Mouse (Mus musculus) adrenal gland, postnatal 4 days (tissue): ENCODE results near the gene Psmd5. TPM values are rescaled to one million over a fixed set of nuclear protein-coding genes. Genes with fewer than 3 reads are reported as not detected.

Experiments used
- DNase-seq, 2 experiments: peaks; one replicate each; pipeline ENCODE4 v3.0.0; 2021 to 2022; ENCODE audit warnings: low spot score in 2 of 2, mixed read lengths in 2 of 2
- long read RNA-seq, 2 experiments: library from polyadenylated mRNA; stranded (forward); transcript quantifications; one replicate each; pipeline ENCODE4 v2.0.0; 2021
- total RNA-seq, 2 experiments: library from RNA; stranded (reverse); gene quantifications; 2 replicates each; pipeline ENCODE4 v1.2.3; 2021

Psmd5 gene
- 10 to 100 TPM; 41.5 to 41.7 TPM for total RNA-seq
- long read RNA-seq, experiment 1, full-length matches to known transcripts = 43 of 56 reads
- long read RNA-seq, experiment 1, partial matches to known transcripts = 1 of 56 reads
- long read RNA-seq, experiment 1, other reads (novel, unspliced or antisense) = 12 of 56 reads
- long read RNA-seq, experiment 2, full-length matches to known transcripts = 95 of 119 reads
- long read RNA-seq, experiment 2, partial matches to known transcripts = 1 of 119 reads
- long read RNA-seq, experiment 2, other reads (novel, unspliced or antisense) = 23 of 119 reads

DNA sequence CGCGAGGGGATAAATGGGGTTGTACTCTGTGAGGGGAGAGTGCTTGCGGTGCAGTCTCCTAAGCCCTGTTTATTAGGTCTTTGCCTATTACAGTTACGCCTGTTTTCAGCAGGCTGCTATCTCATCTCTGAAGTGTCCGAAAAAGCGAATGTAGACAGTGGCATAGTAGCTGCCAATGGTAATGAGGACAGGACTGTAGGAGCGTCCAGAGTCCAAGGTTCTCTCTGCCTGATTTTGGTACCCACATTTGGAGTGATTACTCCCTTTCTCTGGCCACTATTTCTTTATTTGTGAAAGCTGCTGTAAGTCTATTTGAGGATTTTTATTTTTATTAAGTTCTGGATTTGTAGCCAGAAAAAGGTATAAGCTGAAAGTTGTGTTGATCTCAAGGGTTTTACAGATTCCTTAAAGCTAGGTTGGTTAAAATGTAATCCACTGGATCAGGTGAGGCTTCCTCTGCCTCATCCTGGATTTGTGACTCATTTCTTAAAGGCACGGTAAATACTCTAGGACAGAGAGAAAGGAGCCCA is at the start of gene Psmd5:
Gene Psmd5, minus strand, starts transcription at position 153 of the 530 bp plus-strand sequence.
- no peak for DNase-seq

DNA sequence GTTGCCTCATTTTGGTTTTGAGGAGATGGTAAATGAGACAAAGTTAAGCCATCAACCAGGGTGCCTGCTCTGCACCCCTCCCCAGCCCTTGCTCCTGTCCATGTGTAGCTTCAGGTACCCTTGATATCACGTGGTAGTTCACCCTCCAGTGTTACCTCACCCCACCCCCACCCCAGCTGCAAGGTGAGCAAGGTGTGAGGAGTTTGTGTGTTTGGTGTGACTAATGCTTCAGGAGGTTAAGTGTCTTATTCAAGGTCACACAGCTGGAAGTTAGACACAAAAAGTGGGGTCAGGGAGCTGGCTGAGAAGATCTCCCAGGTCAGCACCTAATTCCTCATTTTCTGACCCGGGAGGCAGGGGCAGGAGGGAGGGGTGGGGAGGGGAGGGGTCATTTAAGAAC is 48.0 kb upstream of the Psmd5 start:
- DNase-seq = no peak

DNA sequence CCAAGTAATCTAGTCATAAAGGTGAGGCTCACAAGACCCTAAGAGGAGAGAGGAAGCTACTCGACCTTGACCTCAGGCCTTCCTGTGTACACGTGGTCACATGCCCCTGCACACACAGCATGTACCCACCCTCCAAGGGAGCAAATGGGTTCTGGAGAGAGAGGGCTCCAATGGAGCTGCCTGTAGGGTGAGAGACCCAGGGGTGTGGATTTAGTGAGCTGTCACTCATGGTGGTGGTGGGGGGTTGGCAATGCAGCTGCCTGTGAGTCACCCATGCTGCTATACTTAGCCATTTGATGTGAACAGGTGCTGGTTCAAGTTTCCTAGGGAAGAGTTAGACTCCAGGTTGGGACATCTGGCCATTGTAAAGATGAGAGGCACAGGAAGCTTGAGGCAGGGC is 45.4 kb upstream of the Psmd5 start:
- no peak for DNase-seq

DNA sequence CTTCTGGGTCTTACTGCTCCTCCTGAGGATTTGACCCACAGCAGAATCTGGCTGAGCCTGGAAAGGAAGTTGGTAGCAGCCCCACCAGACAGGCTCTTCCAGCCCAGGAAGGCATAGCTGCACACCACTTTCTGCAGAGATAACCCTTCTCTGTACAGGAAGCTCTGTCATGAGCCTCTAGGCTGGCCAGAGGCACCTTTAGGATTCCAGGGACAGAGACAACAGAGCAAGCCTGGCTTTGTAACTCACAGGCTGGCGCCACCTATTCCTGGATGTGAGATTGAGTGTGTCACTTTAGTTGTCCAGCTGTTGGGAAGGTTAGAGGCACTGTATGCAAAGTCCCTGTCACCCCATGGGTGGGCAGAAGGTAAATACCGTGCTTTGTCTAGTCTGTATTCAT is 40.3 kb upstream of the Psmd5 start:
- no peak for DNase-seq

DNA sequence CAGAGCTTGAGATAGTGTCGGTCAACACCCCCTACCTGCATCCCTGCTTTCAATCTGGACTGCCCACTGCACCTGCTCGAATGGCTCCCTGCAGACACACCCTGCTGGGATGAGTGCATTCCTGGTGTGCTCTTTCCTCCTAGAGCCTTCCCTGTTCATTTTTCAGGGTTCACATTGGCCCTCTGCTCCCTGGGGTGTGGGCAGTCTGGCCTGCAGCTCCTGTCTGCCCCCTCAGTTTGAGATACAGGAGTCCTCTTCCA is 40.0 kb upstream of the Psmd5 start:
- no peak for DNase-seq

DNA sequence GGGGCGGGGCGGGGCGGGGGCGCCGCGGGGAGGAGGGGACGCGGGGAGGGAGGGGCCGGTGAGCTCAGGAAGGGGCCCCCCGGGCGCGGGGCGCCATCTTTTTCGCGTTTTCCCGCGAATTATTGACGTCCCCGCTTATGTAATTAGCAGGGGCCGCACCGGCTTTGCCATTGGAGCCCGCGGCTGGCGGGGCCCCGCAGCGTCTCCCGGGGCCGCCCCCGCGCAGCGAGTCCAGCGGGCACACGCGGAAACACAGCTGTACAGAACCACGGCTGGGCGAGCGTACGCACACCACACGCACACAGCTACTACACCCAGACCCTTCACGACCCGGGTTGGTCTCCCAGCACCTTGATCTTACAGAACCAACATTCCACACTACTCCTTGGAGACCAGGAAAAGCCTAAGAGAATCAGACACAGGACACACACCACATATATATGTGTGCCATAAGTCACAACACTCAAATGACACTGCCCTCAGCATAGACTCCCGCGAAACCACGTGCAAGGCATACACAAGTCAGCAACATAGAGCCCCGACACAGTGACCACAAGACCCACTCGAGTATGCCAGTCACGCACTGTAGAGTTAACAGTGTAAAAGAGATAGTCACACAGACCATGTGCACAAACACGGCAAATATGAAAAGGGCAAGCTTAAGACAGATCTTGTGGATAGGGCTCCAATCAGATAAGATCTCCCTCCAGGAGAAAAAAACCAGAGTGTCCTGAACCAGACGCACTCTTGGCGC is 39.5 kb upstream of the Psmd5 start:
- DNase-seq = peak in 1 of 2 experiments; percentile 27

DNA sequence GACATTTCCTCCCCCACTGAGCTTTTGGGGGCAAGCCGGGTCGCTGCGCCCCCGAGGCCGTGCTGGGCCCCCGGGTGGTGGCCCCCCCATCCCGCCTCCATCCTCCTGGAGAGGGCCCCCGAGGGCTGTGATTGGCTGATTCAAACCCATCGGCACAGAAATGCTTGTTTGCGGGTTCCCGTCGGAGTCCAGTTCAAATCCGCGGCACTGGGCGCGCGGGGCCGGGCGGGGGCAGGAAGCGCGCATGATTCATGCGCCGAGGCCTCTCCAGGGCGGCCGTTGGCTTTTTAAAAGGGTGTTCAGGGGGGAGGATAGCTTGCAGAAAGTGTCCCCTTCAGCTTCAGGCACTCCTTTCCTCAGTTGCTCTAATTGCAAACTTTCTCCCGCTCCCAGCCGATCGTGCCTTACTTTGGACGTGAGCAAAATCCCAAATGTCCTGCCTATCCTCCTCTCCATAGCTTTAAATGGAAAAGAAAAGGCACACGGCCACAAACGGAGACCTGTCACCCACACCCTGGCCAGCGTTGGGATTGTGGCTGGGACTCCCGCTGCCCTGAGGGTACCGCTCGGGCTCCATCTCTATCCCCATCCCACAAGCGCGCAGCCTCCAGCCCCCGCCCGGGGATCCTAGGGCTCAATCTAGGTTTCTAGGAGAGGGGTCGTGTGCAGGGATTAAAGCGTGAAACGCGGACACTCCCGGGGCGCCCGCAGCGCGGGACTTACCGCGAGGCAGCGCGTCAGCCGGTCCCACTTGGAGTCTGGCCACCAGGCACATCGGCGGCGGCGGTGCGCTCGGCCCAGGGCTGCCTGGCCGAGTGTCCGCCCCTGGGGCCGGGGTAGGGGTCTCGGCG is 38.7 kb upstream of the Psmd5 start, which contains the start of gene Phf19:
Gene Phf19, minus strand, starts transcription at position 809 of the 851 bp plus-strand sequence.
- peak in 1 of 2 experiments; percentile 22 for DNase-seq

DNA sequence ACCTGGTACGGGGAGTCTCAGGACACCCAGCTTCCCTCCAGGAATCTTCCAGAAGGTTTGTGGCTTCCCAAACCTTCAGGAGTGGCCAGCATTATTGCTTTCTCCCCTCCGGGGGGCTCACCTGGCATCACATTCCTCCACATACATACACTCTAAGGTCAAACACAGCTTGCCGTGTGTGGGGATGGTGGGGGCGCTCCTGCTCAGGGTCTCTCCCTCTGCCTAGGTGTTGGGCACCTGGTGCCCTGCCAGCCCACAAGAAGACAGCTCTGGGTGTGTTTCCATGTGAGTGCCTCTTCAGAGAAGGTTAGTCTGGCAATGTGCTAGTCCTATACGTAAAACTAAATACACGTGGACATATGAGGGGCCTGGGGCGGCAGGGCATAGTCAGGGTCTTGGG is 37.8 kb upstream of the Psmd5 start:
- DNase-seq = no peak

DNA sequence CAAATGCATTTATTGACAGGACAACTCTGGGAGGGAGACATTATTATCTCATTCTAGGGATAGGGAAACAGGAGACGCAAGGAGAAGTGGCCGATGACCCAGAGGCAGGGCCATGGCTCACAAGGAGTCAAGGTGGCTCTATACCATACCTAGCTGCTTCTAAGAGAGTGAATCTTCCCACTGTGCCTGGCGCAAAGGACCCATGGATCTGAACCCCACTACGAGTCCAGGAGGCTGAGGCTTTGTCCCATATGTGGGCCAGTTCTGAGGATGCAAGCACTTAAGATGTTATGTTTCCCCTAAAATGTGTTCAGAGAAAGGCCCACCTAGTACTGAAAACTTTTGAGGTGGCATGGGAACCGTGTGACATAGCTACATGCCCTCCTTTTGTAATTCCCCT is 37.1 kb upstream of the Psmd5 start:
- no peak for DNase-seq

DNA sequence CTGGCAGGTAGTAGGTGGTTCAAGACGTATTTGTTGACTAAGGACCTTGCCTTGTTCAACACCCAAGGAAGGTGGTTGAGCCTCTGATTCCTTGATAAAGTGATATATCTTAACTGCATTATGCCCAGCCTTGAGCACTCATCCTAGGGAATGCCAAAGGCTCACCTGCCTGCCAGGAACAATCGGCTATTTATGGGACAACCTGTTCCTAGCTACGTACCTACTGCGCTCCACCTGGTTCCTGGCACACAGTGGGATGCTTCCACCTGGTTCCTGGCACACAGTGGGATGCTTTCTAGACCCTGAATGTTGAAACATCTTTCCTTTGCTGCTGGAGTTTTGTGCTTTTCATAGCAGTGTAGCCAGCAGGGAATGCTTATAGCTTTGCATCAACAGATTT is 35.0 kb upstream of the Psmd5 start:
- DNase-seq = no peak

DNA sequence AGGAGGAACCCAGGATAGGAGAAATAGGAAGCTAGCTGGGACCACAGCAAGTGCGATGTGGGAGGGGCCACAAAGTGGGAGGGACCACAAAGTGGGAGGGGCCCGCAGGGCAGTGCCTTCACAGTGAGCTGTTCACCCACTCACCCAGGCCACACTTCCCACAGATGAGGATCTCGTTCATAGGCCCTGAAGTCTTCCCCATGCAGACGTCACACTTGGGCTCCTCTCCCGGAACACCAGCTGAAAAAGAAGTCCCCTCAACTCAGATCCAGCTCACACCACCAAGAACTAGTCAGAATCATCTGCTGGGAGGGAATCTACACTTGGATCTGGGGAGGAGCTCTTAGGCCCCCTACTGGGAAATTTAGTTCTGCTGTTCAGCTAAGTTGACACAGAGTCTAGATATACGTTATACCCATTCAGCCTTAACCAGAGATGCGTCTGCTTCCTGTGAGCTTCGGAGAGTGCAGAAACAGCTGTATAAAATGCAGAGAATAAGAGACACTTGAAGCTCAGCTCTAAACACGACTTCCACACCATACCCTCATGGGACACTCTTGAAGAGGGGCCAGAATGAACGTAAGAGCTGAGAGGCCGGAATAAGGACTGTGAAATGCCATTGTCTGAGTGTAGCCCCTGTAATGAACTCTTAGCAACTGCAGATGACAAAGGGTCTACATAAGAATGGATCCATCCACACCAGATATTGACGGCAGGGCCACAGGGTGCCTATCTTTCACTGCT is 32.3 kb upstream of the Psmd5 start:
- DNase-seq = no peak

DNA sequence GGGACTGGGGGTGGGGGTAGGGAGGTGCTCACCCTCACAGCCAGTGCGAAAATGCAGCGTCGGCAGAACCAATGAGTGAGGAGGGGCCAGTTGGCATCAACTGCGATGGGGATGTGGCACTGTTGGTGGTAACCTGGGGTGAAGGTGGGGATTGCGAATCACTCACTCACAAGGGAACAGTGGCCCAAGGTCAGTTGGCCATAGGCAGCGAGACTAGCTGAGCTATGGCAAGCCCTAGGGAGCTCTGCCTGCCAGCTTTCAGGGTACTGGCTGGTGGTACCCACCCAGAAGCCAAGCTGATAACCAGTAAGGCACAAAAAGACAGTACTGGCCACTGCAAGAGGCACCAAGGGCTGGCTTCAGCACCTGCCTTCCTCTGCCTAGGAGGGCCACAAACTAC is 31.7 kb upstream of the Psmd5 start:
- DNase-seq = no peak

DNA sequence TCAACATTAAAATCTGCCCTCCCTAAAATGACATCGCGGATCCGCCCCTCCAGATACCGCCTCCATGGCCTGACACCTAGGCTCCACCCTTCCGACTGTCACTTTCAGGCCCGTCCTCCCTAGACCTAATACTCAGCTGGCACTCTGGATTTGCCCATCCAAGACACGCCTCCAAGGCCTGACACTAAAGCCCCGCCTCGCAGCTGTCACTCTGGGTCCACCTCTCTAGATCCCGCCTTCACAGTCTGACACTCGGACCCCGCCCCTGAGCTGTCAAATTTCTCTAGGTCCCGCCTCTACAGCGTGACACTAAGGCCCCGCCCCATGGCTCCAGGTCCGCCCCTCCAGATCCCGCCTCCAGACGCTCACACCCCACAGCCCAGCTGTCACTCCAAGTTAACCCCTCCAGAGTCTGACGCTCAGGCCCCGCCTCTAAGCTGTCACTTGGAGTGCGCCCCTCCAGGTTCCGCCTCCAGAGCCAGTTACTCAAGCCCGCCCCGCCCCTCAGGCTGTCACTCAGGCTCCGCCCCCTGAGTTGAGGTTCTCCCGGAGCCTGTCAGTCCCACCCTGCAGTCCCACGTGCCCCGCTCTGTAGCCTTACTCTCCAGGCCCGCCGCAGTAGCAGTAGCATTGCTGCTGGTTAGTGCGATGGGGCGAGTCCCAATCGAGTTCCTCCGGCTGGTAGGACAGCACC is 30.2 kb upstream of the Psmd5 start:
- DNase-seq = peak; percentile 92 to 95

DNA sequence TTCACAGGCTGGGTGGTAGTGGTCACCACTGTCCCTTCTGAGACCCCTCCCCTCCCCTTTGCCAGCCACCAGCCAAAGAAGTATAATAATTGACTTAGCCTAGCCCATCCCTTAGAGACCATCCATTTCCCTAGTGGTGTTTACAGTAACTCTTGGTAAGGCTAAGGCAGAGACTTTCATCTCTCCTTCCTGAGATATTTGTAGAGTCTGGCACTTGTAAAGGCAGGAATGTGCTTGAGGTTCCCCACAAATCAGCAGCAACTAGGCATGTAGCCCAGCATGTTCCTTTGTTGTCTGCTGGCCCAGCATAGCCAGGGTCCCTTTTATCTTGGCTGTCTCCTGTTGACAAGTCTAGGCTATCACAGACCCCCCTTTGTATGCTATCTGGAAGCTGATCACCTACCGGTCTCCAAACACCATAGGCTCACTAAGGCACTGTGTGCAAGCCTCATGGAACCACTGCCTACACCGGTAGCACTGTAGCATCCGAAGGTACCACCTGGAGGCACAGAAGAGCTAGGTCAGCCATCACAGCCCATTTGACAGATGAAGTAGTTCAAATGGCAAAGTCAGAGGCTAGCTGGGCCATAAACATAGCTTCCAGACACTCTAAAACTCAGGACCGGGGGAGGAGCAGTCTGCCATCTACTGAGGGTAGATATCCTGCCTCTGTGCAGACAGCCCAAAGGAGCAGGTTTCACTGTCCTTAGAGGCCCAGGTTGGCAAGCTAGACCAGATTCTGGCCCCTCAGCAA is 29.1 kb upstream of the Psmd5 start:
- DNase-seq = no peak

DNA sequence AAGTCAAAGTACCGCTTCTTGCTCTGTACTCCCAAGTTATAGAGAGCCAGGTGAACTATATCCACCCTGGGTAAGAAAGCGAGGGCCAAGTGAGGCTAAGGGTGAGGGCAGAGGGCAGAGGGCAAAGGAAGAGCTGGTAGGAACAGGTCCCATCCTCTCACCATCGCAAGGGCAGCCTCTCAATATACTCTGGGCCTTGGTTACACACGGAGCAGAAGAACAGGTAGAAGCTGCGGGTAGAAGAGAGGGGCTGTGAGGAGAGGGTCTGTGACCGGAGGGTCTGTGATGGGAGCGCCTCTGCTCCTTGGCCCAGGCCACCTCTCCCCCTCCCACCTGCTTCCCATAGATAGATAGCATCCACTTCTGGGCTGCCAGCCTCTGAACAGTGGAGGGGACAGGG is 28.4 kb upstream of the Psmd5 start:
- no peak for DNase-seq

DNA sequence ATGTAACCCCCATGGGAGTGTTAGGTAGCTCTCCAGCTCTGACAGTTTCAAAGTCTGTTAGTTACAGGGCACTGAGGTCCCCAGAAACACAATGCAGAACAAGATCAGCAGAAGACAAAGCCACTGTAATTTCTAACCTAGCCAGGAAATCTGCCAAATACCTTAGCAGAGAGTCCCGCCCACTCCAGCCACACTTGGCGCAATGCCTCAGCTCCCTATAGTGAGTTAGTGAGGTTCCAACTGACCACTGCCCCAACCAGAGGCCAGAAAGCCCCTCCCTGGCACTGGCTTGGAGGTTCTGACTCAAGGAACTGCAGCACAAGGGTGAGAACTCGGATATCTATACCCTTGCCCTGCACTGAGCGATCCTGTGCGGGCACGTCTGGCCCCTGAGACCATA is 28.0 kb upstream of the Psmd5 start:
- DNase-seq = no peak

DNA sequence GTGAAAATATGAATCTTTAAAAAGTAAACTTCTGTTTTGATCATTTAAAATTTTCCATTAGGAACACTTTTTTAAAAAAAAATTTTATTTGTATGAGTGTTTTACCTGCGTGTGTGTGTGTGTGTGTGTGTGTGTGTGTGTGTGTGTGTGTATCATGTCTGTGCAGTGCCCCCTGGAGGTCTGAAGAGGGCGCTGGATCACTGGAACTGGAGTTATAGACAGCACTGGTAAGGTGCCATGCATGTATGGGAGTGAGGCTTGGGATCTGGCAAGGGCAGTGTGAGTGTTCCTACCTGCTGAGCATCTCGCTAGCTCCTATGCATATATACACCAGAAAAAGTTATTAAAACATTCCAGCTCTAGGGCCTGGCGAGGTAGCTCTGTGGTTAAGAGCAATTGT is 27.0 kb upstream of the Psmd5 start:
- DNase-seq = no peak

DNA sequence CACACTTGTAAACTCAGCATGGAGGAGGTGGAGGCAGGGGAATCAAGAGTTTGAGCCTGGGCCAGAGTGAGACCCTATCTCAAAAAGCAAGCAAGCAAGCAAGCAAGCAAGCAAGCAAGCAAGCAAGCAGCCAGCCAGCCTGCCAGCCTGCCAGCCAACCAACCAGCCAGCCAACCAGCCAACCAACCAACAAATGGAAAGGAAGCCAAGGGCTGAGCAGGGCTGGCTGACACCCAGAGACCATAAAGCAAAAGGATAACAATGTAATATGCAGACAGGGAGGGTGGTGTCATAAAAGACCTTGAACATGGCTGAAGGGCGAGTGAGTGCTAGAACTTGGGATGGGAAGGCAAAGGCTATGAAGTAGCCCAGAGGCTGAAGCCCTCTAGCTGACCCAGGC is 25.6 kb upstream of the Psmd5 start:
- no peak for DNase-seq

DNA sequence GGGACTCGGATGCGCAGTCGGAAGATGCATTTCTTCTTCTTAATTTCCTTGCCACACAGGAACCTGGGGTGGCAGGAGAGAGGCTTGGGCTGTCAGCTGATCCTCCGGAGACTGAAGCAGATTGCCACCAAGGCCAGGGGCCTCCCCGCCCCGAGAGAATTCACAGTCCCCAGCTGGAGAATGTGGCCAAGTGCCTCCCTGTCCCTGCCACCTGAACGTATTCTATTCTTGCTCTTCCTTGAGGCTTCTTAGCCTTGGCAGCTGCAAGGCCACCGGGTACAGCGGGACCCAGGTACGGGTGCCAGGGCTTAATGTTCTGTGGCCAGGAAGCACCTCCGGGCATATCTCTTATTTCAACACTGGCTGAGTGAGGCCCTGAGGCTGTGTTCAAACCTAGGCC is 24.9 kb upstream of the Psmd5 start:
- no peak for DNase-seq

DNA sequence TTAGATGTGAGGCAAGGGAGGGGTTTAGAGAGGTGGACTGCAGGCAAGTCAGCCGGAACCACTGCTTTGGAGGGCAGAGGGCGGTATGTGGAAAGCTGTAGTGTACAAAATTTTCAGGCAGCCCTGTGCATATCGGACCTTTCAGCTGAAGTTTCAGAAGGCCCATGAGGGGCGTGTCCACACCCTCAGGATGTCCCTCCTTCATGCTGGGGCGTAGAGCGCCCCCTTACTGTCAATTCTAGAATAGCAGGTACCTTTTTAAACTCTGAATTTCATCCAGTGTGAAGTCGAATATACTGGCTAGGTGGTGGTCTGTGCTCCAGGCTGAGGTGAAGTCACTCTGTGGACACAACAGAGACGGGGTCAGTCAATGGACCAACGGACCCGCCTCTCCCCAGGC is 23.1 kb upstream of the Psmd5 start:
- no peak for DNase-seq
